Mouse (Mus musculus): ENCODE results near the gene Cttn.

DNA sequence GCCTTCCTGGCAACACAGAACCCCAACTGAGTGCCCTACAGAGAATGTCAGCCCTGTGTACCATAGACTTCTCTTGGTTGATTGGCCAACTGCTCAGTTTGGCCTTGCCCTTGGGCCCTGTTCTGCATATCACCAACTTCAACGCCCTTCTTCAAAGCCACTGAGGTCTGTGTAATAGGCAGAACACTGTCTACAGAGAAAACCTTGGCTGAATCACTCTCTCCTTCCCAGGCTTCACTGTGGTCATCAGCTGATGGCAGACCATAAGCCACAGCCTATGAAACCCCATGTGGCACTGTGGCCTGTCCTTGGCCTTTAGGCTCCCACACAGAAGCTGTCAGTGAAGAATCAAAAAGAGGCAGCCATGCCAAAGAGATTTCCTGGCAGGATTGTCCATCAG lies 11.9 kb downstream of the Cttn start:
- TF ChIP-seq EP300 (IDR thresholded peaks at IDR 0.05; ENCODE audit: low read length) (no peak), SIN3A (IDR thresholded peaks at IDR 0.05; ENCODE audit: low read length) (no peak), CHD2 (IDR thresholded peaks at IDR 0.05; ENCODE audit: low read length) (no peak), MAZ (IDR thresholded peaks at IDR 0.05; ENCODE audit: low read depth, low read length) (no peak), KAT2A (IDR thresholded peaks at IDR 0.05; ENCODE audit: insufficient replicate concordance, low read length) (no peak), ZMIZ1 (IDR thresholded peaks at IDR 0.05; ENCODE audit: low read depth, low read length) (no peak), BHLHE40 (IDR thresholded peaks at IDR 0.05; ENCODE audit: low read depth, low read length) (no peak), TBP (conservative IDR thresholded peaks at IDR 0.05; ENCODE audit: low read depth, low read length) (no peak), ELF1 (IDR thresholded peaks at IDR 0.05; ENCODE audit: low read depth, low read length) (no peak), MAX (IDR thresholded peaks at IDR 0.05; ENCODE audit: low read length) (no peak)

All from CH12.LX (cell line).